Mouse (Mus musculus): ENCODE measurements around the gene Hist2h3c1.

DNA sequence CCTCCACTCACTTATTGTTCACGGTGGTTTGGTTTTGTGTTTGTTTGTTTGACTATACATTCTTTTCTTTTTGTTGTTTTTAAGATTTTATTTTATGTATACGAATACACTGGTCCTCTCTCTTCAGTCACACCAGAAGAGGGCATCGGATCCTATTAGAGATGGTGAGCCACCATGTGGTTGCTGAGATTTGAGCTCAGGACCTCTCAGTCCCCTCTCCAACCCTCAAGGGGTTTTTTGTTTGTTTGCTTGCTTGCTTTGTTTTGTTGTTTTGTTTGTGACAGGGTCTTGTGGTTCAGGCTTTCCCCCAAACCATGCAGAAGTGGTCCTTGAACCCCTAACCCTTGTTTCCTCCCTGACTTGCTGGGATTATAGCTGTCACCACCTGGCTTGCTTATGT, 15.1 kb downstream of the Hist2h3c1 start:
- no peak for TF ChIP-seq CTCF (IDR thresholded peaks at IDR 0.05; ENCODE audit: borderline replicate concordance, control insufficient read depth, extremely low read depth, insufficient read depth, low read length, poor library complexity)
- no peak for TF ChIP-seq POLR2A (IDR thresholded peaks at IDR 0.05; ENCODE audit: control insufficient read depth, extremely low read depth, insufficient read depth, low read length, poor library complexity)

Data from thymus, adult 2 months (tissue).